Mouse (Mus musculus) MEL (cell line): Measurements from ENCODE around the gene Cwc27.

Experiments
- CHD2 ChIP-seq: IDR thresholded peaks from 2 replicates; pipeline ENCODE4 v1.6.1; 2011; ENCODE audit warnings: low read length, improper control_type of control experiment
- CTCF ChIP-seq, 3 experiments: IDR thresholded peaks in 2 of 3; conservative IDR thresholded peaks in 1 of 3; 2 replicates each; pipeline ENCODE4 v1.5.1; 2011 to 2012; ENCODE audit warnings: low read length in 3 of 3, low read depth in 2 of 3, mild to moderate bottlenecking in 2 of 3, improper control_type of control experiment in 1 of 3, inconsistent platforms in 1 of 3, mixed read lengths in 1 of 3, moderate library complexity in 1 of 3; ENCODE audit not compliant: control insufficient read depth in 1 of 3, insufficient read depth in 1 of 3, poor library complexity in 1 of 3, severe bottlenecking in 1 of 3
- E2F4 ChIP-seq: IDR thresholded peaks from 2 replicates; pipeline ENCODE4 v1.6.1; 2011; ENCODE audit warnings: low read depth, low read length, improper control_type of control experiment, borderline replicate concordance
- ELF1 ChIP-seq: IDR thresholded peaks from 2 replicates; pipeline ENCODE4 v1.6.1; 2014; ENCODE audit warnings: low read depth, mild to moderate bottlenecking, inconsistent platforms, low read length, improper control_type of control experiment, moderate library complexity
- GATA1 ChIP-seq: IDR thresholded peaks from 2 replicates; pipeline ENCODE4 v1.6.1; 2011; ENCODE audit warnings: low read depth, low read length, improper control_type of control experiment
- MEF2A ChIP-seq: IDR thresholded peaks from 2 replicates; pipeline ENCODE4 v1.6.1; 2014; ENCODE audit warnings: low read depth, mild to moderate bottlenecking, inconsistent platforms, low read length, improper control_type of control experiment; ENCODE audit not compliant: poor library complexity, insufficient replicate concordance, severe bottlenecking; ENCODE audit errors: extremely low read depth
- POLR2A ChIP-seq, 2 experiments: IDR thresholded peaks; 2 replicates each; pipeline ENCODE4 v1.6.1; 2011 to 2012; ENCODE audit warnings: low read length in 2 of 2, mild to moderate bottlenecking in 2 of 2, control low read depth in 1 of 2, improper control_type of control experiment in 1 of 2, low read depth in 1 of 2, moderate library complexity in 1 of 2; ENCODE audit not compliant: control insufficient read depth in 1 of 2, insufficient read depth in 1 of 2, poor library complexity in 1 of 2
- POLR2AphosphoS2 ChIP-seq: IDR thresholded peaks from 2 replicates; pipeline ENCODE4 v1.6.1; 2011; ENCODE audit warnings: low read length, improper control_type of control experiment
- POLR2AphosphoS5 ChIP-seq: IDR thresholded peaks from 2 replicates; pipeline ENCODE4 v1.6.1; 2012; ENCODE audit warnings: low read depth, borderline replicate concordance, mild to moderate bottlenecking, inconsistent platforms, low read length, moderate library complexity, mixed read lengths
- USF1 ChIP-seq: IDR thresholded peaks from 2 replicates; pipeline ENCODE4 v1.6.1; 2014; ENCODE audit warnings: low read depth, mild to moderate bottlenecking, inconsistent platforms, low read length, improper control_type of control experiment, moderate library complexity
- USF2 ChIP-seq, 2 experiments: IDR thresholded peaks; 2 replicates each; pipeline ENCODE4 v1.6.1; 2011 to 2012; ENCODE audit warnings: improper control_type of control experiment in 2 of 2, low read length in 2 of 2, borderline replicate concordance in 1 of 2, inconsistent platforms in 1 of 2, low read depth in 1 of 2, mild to moderate bottlenecking in 1 of 2; ENCODE audit not compliant: insufficient read depth in 1 of 2
- ZKSCAN1 ChIP-seq: IDR thresholded peaks from 2 replicates; pipeline ENCODE4 v1.6.1; 2012; ENCODE audit warnings: low read depth, mild to moderate bottlenecking, inconsistent platforms, low read length, improper control_type of control experiment, moderate library complexity
- ZNF384 ChIP-seq: IDR thresholded peaks from 2 replicates; pipeline ENCODE4 v1.6.1; 2012; ENCODE audit warnings: low read depth, mild to moderate bottlenecking, inconsistent platforms, low read length, improper control_type of control experiment

GRCm38 (mm10) chr13:104762401-104762800 lies 54.5 kb downstream of the Cwc27 start:
- no peak for TF ChIP-seq POLR2A (IDR thresholded peaks at IDR 0.05; ENCODE audit: control insufficient read depth in 1 of 2, insufficient read depth in 1 of 2, low read depth in 1 of 2, low read length in 2 of 2, poor library complexity in 1 of 2)
- no peak for TF ChIP-seq CTCF (IDR thresholded peaks at IDR 0.05 in 2 of 3, conservative IDR thresholded peaks at IDR 0.05 in 1 of 3; ENCODE audit: control insufficient read depth in 1 of 3, insufficient read depth in 1 of 3, low read depth in 2 of 3, low read length in 3 of 3, poor library complexity in 1 of 3, severe bottlenecking in 1 of 3)
- no peak for TF ChIP-seq E2F4
- no peak for TF ChIP-seq ZKSCAN1
- TF ChIP-seq USF1 = no peak
- no peak for TF ChIP-seq MEF2A
- TF ChIP-seq GATA1 = no peak
- no peak for TF ChIP-seq USF2 (IDR thresholded peaks at IDR 0.05; ENCODE audit: borderline replicate concordance in 1 of 2, insufficient read depth in 1 of 2, low read depth in 1 of 2, low read length in 2 of 2)
- no peak for TF ChIP-seq POLR2AphosphoS2
- TF ChIP-seq POLR2AphosphoS5 = no peak
- TF ChIP-seq ZNF384 = no peak
- TF ChIP-seq CHD2 = no peak
- TF ChIP-seq ELF1 = no peak
